Mouse (Mus musculus) urinary bladder, postnatal 4 days (tissue): ENCODE measurements around the gene Rpn2.
A peak's percentile ranks its signal among the peaks of the same experiment; 100 is the strongest.

Source experiments
- DNase-seq, 2 experiments: peaks; one replicate each; pipeline ENCODE4 v3.0.0; 2021 to 2022; ENCODE audit warnings: low spot score in 2 of 2

The Rpn2 gene

DNA sequence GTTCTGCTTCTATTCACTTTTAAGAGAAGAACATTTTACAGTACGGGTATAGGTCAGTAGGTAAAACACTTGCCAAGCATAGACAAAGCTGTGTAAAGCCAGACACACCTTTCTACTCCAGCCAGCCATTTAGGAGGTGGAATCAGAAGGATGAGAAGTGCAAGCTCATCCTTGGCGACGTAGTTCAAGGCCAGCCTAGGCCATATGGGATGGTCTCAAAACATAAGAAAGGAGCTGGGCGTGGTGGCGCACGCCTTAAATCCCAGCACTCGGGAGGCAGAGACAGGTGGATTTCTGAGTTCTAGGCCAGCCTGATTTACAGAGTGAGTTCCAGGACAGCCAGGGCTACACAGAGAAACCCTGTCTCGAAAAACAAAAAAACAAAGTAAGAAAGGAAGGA lies 30.8 kb downstream of the Rpn2 start:
- DNase-seq = no peak

GRCm38 (mm10) chr2:157310963-157311637 lies 32.3 kb downstream of the Rpn2 start:
- DNase-seq = no peak

DNA sequence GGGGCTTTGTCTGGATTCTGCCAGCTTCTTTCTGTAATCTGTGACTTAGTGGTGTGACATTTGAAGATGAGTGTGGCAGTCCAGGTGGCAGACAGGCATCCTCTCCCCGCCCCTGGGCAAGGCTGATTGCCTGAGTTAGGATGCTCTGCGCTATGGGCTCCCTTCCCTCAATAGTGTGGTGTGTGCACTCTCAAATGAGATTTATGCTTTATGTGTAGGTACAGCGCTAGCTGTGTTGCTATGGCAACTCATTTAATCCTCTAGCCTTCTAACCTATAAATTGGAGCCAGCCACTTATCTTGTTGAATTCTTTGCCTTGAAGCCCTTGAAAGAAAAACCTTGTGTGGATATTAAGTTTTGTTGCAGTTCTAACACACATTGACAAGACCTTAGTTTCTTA lies 34.9 kb downstream of the Rpn2 start:
- DNase-seq = no peak

GRCm38 (mm10) chr2:157314310-157314709 lies 35.5 kb downstream of the Rpn2 start:
- no peak for DNase-seq

- DNase-seq = no peak
These were observed 36.7 kb downstream of the Rpn2 start for GRCm38 (mm10) chr2:157315486-157315885.

DNA sequence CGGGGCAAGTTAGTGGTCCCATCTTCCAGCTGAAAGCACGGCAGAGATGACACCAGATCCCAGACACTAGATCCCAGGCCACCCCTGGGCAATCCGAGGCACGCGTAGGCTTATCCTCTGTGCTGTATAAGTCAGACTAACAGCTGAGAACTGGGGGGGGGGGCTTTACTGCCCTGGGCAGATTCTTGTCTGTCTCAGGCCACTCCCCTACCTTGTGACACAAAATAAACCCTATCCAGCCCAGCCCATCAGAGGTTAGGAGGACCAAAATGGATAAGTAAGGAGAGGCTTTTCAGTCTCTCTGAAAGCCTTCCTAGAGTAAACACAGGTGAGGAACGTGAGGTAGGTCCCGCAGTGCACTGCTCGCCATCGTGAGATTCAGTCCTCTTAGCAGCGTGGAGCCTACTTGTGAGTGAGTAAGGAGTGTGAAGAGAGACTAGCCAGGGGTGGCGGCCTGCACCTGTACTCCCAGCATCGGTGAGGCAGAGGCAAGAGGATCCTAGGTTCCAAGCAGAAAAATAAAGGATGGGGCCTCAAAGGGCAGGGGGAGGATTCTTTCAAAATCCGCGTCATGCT lies 37.6 kb downstream of the Rpn2 start:
- DNase-seq = no peak

- DNase-seq = no peak
These were observed 38.4 kb downstream of the Rpn2 start for GRCm38 (mm10) chr2:157317220-157317619.

DNA sequence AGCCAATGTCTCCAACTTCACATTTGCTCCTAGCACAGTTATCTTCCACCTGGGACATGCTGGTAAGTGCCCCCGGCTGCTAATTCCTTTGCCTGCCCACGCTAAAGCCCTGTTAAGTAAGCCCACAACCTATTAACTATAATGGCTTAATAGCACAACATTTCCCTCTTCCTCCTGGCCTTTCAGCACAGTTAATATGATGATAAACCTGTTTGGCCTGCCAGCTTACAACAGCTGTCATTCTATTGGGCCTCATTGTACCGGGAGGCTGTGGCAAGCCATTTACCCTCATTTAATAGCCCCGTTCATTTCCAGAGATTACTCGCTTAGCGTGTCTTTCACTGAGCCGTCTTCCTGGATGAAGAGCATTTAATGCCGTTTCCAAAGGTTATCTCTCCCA lies 41.3 kb downstream of the Rpn2 start:
- no peak for DNase-seq

GRCm38 (mm10) chr2:157320886-157321285 lies 42.1 kb downstream of the Rpn2 start:
- no peak for DNase-seq

DNA sequence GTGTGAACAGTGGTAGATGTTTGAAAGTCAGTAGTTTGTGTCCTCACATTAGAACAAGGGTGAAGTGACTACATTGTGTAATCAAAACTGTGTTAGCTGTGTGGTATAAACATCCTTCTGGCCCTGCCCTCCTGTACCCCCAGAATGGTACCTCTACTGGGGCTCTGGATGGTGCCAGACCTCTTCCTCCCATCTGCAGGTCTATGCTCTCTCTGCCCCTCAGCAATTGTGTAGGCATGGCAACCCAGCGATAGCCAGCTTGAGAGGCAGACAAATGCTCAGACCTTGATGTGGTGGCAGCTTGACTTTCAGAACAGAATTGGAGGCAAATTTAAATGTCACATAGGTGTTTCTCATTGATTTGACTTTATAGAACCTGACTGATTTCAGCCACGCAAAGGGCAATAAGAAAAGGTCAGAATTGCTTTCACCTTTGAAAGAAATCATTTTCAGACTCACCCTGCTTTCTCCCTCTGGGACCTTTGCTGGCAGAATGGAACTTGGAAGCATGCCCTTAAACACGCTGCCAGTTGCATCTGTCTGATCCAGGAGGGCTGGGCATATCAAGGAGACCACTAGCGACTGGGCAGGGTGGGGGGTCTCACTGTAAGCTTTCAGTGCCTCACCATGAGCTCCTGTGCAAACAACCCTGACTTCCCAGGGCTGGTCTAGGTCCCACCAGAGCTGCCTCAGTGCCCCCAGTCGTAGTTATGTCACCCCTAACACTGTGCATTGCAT lies 43.4 kb downstream of the Rpn2 start:
- DNase-seq = no peak

GRCm38 (mm10) chr2:157325238-157325637 lies 46.4 kb downstream of the Rpn2 start:
- DNase-seq = no peak

DNA sequence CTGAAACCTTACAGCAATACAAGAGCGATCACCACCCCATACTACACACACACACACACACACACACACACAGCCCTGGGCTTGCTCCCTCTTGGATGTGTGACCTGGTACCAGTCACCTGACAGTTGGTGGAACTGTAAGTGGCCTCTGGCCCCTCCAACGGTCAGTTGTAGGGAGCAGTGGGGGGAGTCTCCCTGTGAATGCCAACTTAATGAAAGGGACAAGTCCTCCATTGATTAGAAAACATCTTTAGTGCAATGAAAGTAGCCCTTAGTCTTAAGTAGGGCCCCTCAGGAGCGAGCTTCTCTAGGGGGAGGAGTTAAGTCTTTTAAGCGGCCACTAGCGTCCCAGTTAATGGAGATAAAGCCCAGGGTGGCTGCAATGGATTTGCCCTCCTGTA lies 49.3 kb downstream of the Rpn2 start:
- no peak for DNase-seq

GRCm38 (mm10) chr2:157328570-157328969 lies 49.8 kb downstream of the Rpn2 start:
- DNase-seq = no peak

- no peak for DNase-seq
These were observed 53.2 kb downstream of the Rpn2 start for GRCm38 (mm10) chr2:157332059-157332458.

- peak; percentile 51 to 81 for DNase-seq
These were observed 59.8 kb downstream of the Rpn2 start for GRCm38 (mm10) chr2:157338663-157339062.

- DNase-seq = no peak
These were observed 60.7 kb downstream of the Rpn2 start for GRCm38 (mm10) chr2:157339532-157339931.

GRCm38 (mm10) chr2:157340221-157340741 lies 61.5 kb downstream of the Rpn2 start:
- DNase-seq = no peak

GRCm38 (mm10) chr2:157341554-157342270 lies 62.9 kb downstream of the Rpn2 start:
- peak; percentile 68 to 77 for DNase-seq

GRCm38 (mm10) chr2:157342328-157342926 lies 63.6 kb downstream of the Rpn2 start:
- DNase-seq = no peak

DNA sequence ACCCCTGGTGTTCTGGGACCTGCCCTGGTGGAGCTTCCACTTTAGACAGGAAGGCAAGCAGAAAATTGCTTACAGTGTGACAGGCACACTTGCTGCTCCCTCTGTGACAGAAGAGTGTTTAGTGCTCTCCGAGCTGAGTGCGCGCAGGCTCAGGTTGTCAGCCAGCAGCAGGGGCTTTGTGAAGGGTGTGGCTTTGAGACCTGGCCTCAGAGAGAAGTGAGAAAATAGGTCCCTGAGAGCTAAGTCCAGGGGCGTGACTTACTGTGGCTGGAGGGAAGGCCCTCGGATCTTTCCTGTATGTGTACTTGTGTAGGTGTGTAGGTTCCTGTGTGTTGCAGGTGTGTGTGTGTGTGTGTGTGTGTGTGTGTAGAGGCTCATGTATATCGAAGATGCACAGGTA lies 64.5 kb downstream of the Rpn2 start:
- DNase-seq = no peak

GRCm38 (mm10) chr2:157347361-157348159 lies 68.7 kb downstream of the Rpn2 start, which contains the start of gene Ghrh:
TSS of gene Ghrh (minus strand) at chr2:157347506.
- DNase-seq = no peak
